Mouse (Mus musculus) cerebellum, postnatal 10 days (tissue): ENCODE measurements around the gene Cop1.
A peak's percentile ranks its signal among the peaks of the same experiment; 100 is the strongest.

Experiments
- DNase-seq, 2 experiments: peaks; one replicate each; pipeline ENCODE4 v3.0.0; 2021; ENCODE audit warnings: mixed read lengths in 2 of 2

The Cop1 gene

DNA sequence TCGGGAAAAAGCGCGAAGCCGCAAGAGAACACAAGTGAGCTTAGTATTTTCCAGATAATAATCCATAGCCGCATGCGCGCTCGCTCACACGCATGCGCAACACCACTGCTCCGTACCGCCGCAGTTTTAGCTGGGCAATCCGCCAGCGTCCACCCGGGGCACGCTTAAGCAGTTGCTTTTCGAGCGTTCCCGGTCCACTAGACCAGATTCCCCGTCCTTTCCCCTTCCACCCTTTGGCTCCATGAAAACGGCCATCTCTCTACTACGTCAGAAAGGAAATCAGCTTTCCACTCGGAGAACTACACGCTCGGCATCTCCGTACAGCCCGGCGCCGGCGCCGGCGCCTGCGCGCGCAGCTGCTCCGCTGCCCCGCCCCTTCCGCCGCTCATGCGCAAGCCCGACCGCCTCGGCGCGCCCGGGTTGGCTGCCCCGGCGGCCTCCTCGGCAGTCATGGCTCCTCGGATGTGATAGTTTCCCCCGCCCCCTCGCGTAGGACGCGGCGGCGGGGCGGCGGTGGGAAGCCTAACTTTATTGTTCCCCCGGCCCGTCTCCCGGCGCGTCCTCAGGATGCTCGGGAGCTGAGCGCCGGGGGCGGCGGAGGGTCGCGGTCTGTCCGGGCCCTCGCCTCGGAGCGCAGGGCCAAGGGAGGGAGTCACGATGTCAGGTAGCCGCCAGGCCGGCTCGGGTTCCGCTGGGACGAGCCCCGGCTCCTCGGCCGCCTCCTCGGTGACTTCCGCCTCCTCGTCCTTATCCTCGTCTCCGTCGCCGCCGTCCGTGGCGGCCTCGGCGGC, at the start of gene Cop1:
Gene Cop1, plus strand, starts transcription at position 540 of the 791 bp plus-strand sequence.
- peak; percentile 96 to 97 for DNase-seq

DNA sequence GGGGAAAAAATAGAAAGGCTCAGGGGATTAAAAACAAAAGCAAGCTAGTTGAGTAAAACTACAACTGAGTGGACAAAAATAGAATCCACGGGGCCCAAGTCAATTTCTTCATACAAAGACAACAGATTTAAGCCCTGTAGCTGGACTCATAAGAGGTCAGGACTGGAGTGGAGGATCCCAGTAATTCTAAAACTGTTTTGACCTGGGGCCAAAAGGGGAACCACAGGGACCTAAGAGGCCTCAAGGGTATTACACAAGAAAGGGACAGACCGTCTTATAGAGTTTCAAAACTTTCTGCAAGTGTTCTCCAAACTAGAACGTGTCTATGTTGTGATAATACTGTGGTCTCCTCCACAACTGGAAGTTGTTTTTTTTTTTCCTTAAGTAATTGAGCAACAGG, 45.4 kb upstream of the Cop1 start:
- DNase-seq = no peak

DNA sequence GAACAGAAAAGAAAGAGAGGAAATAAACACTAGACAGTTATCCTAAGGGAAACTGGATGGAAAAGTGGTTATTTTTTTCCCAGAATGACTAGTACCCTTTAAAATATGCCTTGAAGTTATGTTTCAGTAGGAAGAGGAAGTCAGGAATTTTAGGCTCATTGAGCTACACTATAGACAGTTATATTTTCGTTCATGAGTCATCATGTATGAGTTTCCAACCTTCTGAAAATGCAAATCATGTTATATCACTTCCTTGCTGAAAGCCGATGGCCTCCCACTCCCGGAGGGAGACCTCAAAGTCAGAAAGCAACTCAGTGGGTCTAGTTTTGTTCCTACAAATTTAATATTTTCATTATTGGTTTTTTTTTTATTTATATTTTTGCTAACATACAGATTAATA, 33.5 kb upstream of the Cop1 start:
- no peak for DNase-seq

DNA sequence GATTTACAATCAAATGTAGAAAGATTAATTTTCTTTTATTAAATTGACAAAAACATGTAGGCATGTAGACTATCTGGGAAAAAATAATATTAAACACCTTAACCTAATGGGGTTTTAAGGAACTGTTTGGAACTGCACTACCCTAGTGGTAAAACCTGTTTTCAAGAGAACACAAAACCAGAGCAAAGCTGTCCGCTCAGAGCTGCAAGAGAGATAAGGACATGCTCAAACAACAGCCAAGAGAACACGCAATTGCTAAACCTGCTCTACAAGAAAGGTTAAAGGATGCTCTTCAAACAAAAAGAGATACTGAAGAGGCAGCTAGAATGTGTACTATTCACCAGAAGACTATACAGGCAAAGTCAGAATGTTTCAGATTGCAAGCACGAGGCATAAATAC, 32.5 kb upstream of the Cop1 start:
- no peak for DNase-seq

DNA sequence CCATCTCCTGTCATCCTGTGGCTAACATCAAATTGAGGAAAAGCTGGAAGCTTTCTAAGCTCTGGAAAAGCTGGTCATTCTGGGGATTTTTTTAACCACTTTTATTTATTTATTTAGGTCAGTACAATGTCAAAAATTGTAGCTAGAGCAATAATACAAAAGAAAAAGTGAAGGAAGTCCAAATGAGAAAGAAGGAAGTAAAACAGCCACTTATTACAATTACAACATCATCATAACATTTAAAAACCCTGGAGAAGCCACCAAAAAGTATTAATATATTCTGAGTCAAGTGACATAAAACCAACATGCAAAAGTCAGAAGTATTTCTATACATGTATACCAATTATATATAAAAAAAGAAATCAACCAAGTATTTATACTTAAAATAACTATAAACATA, 30.9 kb upstream of the Cop1 start:
- DNase-seq = no peak

DNA sequence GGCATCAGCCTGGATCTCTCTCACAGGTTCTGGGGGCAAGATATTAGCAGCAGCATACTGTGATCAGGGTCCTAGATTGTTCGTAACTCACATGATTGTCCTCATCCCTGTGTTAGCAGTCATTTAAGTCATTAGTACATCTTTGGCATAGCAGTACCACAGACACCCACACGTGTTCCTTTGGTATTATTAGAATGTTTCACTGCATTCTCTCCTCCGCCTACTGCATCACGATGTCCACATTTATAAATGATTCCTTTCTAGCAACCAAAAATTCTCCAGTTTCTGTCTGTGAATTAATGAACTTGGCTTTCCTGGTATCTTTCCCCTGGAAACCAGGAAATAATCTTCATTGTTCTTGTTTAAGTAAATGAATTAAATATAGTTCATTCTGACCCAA, 20.4 kb upstream of the Cop1 start:
- DNase-seq = no peak

DNA sequence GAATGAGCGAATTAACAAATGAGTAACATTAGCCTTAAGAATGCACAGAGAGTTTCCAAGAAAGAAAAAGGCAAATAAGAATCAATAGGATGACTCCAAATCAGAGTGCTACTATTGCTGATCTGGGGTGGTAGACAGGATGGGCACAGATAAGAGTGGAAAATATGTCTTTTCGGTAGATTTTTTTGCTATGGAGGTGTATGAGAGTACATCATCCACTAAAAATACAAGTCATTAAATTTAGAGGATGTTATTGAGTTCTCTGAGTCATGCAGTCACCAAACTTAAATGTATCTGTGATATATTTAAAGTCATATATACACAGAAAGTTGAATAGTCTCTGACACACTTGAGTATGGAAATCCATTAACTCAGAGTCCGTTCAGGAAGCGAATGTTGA, 14.7 kb upstream of the Cop1 start:
- DNase-seq = no peak

DNA sequence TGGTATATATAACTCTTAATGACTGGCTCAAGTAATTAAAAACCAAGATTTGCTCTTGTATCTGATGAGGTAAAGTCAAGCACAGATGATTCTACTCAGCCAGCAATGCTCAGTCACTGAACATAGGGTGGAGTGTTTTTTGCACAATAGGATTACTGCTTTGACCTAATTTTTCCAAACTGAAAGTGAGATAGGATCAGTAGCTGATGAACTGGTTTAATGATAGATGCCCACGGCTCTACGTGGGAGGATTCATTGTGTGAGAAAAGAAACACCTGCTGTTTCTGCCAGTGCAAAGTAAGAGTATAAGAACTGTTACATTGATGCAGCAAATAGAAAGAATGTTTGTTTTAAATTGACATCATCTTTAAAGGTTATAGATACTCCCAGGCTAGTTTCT, 10.1 kb upstream of the Cop1 start:
- DNase-seq = no peak

DNA sequence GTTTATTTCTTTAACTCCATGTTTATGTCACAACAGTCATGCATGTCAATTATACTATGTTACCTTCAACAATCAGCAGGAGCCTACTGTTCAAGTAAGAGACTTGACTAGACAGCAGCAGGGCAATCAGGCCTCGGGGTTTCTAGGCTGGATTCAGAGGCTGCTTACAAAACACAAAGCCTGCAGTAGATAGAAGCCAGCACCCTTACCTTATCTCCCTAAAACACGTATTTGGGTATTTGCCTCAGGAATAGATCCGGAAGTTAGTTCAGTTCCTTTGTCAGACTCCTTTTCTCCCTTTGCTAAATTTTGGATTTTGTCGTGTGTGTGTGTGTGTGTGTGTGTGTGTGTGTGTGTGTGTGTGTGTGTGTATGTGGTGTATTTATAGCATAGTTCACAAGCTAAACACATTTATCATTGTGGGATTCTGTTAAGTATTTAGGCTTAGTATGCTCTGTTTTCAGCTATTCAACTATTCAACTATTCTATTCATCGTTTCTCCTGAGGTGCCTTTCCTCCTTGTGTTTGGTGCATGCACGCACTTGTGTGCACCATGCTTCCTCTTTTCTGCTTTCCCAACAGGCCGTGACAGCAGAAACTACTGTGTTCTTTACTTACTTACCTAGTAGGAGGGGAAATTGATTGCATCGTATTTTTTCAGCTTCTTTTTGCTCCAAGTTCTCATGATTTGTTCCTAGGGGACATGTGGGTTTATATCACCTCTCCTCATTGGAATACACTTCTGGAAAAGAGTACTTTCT, 6.9 kb upstream of the Cop1 start:
- no peak for DNase-seq

DNA sequence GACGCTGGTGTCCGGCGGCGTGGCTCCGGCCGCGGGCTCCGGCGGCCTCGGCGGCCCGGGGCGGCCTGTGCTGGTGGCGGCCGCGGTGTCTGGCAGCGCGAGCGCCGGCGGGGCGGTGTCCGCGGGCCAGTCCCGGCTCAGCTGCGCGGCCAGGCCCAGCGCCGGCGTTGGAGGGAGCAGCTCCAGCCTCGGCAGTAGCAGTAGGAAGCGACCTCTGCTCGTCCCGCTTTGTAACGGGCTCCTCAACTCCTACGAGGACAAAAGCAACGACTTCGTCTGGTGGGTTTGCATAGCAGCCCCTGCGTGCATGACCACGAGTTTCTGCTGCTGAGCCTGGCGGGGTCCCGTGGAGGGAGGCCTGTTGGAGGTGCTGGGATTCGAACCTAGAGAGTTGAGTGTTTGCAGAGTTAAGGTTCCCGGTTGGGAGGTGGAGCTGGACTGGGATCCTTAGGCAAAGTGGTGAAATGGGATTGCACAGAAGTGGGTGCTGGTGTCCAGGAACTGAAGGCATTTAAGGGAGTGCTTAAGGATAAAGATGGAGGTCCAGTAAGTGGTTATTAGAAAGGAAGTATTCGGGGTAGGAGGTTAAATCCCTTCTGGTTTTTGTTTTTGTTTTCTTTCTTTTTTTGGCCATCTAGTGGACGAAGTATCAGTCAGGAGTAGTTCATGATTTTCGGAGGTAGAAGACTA, 597 bp downstream of the Cop1 start:
- DNase-seq = peak; percentile 59 to 66

DNA sequence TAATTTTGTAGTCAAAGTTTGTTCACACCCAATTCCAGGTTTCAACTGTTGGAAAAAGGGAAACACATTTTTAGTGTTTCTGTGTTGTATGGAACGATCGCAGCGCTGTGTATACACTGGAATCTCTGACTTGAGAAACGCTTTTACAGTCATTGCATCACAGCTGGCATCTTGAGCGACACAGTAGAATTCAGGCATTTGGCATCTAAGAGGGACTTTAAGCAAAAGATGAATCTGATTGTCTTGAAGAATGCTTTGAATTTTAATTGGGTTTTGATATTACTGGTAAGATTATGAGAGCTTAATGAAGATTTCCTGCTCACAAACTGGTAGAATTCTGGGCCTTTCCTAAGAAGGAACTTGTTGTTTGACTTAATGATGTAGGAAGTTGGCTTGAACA, 1.3 kb downstream of the Cop1 start:
- no peak for DNase-seq

DNA sequence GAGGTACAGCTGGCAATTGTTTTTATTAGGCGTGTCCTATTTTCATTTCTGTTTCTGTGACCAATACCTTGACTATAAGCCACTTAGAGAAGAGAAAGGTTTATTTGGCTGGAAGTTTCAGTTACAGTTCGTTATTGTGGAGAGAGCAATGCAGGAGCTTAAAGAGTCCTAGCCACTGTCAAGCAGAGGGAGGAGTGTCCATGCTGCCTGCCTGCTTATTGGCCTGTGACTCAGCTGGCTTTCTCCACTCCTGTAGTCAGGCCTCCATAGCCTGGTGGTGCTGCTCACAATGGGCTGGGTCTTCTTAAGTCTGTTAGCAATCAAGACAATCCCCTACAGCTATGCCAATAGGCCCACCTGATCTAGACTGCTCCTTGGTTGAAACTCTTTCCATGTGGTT, 2.4 kb downstream of the Cop1 start:
- peak in 1 of 2 experiments; percentile 2 for DNase-seq

DNA sequence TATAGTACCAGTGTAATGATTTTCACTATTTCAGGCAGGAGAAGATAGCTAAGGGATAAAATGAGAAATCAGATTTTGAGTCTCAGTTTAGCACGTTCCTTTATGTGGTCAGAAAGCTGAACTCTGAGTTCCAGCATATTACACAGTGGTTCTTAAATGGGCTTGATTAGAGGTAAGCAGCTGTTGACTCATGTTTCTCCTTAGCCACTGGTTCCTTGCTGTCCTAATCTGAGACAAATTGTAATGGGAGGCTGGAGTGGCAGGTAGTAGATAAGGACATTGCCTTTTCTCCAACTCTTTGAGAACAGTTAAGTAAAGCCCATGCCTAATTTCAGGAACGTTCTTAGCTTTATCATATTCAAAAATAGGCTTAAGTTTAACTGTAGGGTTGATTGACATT, 3.6 kb downstream of the Cop1 start:
- DNase-seq = no peak

DNA sequence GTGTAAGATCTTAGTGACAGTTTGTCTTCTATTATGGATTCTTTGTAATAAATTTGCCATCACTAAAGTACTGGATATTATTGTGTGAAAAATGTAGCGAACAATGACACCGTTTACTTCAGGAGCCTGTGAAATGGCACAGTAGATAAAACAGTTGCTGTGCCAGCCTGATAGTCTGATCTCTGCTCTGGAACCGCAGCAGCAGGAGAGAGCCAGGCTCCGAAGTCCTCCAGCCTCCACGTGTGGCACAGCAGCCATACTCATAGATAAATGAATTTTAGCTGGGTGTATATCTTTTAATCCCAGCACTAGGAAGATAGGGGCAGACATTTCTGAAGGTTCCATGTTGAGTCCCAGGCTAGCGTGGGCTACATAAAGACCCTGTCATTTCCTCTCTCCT, 6.0 kb downstream of the Cop1 start:
- DNase-seq = no peak

DNA sequence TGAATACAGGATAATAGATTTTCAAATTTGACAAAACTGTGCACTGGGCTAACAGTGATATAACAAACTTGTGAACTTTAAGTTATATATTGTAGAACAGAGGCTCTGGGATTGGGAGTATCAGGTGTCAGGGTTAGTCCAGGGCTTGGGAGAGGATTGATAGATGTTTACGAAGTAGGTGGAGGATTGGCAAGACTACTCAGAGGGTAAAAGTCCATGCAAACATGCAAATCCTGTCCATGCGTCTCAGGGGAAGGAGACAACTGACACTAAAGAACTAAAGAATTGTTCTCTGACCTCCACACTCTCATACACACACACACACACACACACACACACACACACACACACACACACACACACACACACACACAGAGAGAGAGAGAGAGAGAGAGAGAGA, 18.2 kb downstream of the Cop1 start:
- no peak for DNase-seq

DNA sequence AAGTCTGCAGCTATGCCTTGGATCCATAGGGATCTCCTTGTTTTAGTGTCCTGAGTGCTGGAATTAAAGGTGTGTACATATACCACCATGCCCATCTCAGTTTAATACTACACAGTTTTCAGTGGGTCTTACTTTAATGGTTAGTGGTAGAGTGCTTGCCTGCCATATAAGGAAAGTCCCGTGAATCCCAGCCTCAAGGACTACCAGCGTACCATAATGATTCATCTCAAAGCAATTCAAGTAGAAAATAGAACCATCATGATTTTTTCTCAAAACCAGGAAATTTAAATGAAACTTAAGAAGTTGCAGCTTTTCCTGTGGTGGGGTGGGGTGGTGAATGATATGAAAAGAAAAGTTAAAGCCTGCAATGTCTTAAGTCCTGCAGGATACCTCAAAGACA, 21.0 kb downstream of the Cop1 start:
- no peak for DNase-seq

DNA sequence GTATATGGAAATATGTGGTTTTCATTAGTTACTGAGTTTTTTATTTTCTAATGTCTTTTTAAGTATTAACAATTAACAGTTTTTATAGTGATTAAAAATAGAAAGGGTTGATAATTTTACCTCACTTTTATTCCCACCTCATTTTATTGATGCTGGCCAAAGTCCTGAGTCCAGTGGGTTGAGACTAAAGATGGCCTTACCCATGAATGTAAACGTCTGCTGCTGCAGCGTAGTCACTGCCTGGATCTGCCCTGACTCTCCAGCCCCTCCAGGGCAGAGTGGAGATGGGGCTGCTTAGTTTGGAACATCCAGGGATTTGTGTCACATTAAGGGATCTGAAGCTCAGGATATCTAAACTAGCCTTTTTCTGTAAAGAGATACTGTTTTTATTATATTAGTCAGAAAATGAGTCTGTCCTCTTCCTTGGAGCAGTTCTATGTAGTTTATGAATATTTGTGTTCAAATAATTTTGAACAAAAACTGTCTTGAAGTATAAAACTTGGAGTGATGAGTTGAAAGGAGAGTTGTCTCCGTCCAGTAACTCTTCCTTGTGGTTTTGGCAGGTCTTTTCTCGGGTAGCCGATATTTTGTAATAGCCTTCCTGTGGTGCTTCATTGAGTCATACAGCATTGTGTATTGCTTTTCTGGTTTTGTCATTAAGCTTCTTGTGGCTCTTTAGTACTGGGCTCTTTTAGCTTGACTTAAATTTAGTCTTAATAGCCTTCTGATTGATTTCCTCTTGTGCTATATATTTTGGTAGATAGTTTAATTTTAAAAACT, 23.0 kb downstream of the Cop1 start:
- no peak for DNase-seq

DNA sequence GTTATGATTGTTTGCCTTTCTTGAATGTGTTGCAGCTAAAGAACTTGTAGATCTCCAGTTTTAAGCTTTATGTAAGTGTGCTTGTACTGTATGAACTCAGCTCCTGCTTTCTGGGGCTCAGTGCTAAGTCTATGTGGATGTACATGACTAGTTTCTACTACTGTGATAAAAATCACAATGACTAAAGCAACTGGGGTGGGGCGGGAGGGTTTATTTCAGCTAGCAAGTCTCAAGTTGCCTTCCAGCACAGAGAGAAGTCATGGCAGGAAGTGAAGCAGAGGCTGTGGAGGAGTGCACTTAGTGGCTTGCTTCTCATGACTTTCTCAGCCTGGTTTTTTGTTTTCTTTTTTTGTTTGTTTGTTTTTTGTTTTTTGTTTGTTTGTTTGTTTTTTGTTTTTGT, 24.4 kb downstream of the Cop1 start:
- DNase-seq = no peak

DNA sequence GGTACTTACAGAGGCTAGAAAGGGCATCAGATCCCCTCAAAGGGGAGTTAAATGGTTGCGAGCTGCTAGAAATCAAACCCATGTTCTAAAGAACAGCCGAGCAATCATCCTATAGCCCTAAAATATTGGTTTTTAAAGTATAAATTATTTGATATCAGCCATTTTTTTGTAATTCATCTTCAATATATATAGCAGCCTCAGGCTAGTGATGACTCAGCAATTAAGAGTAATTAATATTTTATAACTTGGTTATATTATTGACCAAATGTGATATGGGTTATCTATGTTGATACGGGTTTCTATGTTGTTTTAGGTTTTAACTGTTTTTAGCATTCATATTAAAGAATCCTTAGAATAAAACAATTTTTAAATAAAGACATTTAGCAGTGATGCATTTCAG, 31.7 kb downstream of the Cop1 start:
- no peak for DNase-seq

DNA sequence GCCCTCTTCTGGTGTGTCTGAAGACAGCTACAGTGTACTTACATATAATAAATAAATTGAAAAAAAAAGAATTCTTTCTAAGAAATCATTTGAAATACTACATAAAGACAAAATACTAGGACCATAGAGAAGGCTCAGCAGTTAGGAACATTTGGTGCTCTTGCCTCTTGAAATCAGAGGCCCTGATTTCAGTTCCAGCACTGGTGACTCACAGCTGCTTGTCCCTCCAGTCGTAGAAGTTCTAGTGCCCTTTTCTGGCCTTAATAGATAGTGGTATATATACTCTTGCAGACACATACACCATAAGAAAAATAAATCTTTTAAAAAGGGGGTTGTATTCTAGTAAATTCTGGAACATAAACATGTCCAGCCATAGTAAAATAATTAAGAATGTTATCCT, 48.0 kb downstream of the Cop1 start:
- DNase-seq = no peak

DNA sequence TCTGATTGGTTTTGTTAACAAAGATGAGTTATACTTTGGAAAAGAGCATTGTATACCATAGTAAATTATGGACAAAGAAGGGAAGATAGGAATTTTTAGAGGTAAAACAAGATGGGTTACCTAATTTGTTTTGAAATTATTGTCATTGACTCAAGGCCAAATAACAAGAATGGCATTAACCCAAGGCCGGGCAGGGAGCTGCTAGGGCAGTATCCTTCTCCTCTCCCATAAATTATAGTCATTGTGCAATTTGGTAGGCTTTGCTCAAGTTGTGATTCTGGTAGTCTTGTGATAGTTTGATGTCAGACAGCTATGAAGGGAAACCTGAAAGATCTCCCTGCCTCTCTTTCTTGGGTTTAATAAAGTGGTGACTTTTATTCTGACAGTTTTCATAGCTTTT, 49.7 kb downstream of the Cop1 start:
- DNase-seq = no peak

DNA sequence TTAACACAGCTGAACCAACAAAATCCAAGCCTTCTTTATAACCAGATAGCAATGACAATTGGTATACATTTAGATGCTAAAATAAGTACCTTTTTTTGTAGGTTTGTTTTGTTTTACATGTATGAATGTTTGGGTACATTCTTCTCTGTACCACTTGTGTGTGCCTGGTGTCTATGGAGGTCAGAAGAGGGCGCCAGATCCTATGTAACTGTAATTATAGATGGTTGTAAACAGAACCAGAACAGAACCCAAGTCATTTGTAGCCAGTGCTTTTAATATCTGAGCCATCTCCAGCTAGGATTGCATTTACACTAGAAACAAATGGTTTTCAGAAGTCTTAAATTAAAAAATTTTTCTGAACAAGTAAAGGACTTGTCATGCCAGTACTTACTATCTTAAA, 54.7 kb downstream of the Cop1 start:
- DNase-seq = peak; percentile 24 to 28

DNA sequence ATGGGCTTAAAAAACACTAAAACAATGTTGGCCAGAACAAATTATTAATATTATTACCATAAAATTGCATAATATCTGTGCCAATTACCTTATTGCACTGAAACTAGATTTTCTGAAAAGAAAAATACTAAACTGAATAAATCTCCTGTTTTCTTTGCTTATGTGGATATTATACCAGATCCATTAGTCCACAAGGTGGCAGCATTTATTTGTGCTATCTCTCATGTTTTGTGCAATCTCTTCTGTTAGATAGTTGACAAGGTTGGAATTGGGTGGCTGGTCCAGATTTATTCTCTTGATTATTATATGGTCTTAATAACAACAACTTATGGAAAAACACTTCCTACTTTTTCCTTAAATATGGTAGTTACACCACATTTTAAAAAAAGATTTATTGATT, 58.1 kb downstream of the Cop1 start:
- DNase-seq = peak; percentile 46 to 78
